Mouse (Mus musculus) forebrain, embryonic 10.5 days (tissue): ENCODE results near the gene Epn1. TPM values are rescaled to one million over a fixed set of nuclear protein-coding genes. Genes with fewer than 3 reads are reported as not detected.

Experiments used
- DNase-seq: peaks from one replicate; pipeline ENCODE4 v3.0.0-alpha.2; 2017; ENCODE audit warnings: low spot score; ENCODE audit errors: extremely low spot score
- H3K27ac ChIP-seq: fragments of 300-500 bp; sonication (generic); 2 replicates; pipeline ENCODE4 v1.5.1; 2016; ENCODE audit warnings: mild to moderate bottlenecking
- H3K27me3 ChIP-seq: fragments of 300-500 bp; sonication (generic); 2 replicates; pipeline ENCODE4 v1.6.1; 2016; ENCODE audit warnings: mild to moderate bottlenecking; ENCODE audit not compliant: poor library complexity, severe bottlenecking
- H3K36me3 ChIP-seq: fragments of 300-500 bp; sonication (generic); replicated peaks from 2 replicates; pipeline ENCODE4 v1.6.1; 2016; ENCODE audit warnings: mild to moderate bottlenecking, moderate library complexity
- H3K4me1 ChIP-seq: fragments of 300-500 bp; sonication (generic); 2 replicates; pipeline ENCODE4 v1.6.1; 2016
- H3K4me3 ChIP-seq: fragments of 300-500 bp; sonication (generic); 2 replicates; pipeline ENCODE4 v1.5.1; 2016; ENCODE audit warnings: mild to moderate bottlenecking, moderate library complexity
- H3K9me3 ChIP-seq: fragments of 300-500 bp; sonication (generic); 2 replicates; pipeline ENCODE4 v1.6.1; 2016; ENCODE audit warnings: mild to moderate bottlenecking, moderate library complexity
- WGBS: fragments of 180-500 bp; shearing (Covaris S2); methylation state at CpG from one replicate; pipeline ENCODE4 v1.1.7; 2016; 5-methylcytosine and 5-hydroxymethylcytosine counted together
- polyA plus RNA-seq: library from polyadenylated mRNA; unstranded; fragments of >200 nt; fragmentation: Nextera tagmentation; extraction: Ambion mirVana; gene quantifications from 2 replicates; pipeline ENCODE4 v1.2.1, GENCODE M21; 2016

Gene Epn1
- 53.5 and 54.6 TPM in 2 replicates for polyA plus RNA-seq

GRCm38 (mm10) chr7:5080010-5080751 is at the start of gene Epn1:
TSS of gene Epn1 (plus strand) at chr7:5080235.
- peaks cover 17% of the 10 kb centered on the region for H3K4me1 ChIP-seq
- H3K36me3 ChIP-seq, result peaks cover 75% of the 10 kb centered on the region
- H3K27me3 ChIP-seq, result no peaks in the 10 kb centered on the region
- DNase-seq, result peak; percentile 97
- no peaks in the 10 kb centered on the region for H3K9me3 ChIP-seq
- H3K4me3 ChIP-seq, result peak within 1 kb of the TSS; percentile 98
- WGBS, result under 1% methylated on average over 81 of the region's 81 CpGs
- peak within 1 kb of the TSS; percentile 94 for H3K27ac ChIP-seq

GRCm38 (mm10) chr7:5030554-5031275 is 49.3 kb upstream of the Epn1 start:
- H3K27ac ChIP-seq, result no peak overlapping the region
- H3K9me3 ChIP-seq, result peaks cover 69% of the 10 kb centered on the region
- WGBS, result 83% methylated on average over 63 of the region's 63 CpGs
- peaks cover 98% of the 10 kb centered on the region for H3K36me3 ChIP-seq
- H3K4me1 ChIP-seq, result no peaks in the 10 kb centered on the region
- no peak for DNase-seq
- H3K4me3 ChIP-seq, result peak overlapping the region; percentile 20; the same call in 1 of the 2 replicates
- no peaks in the 10 kb centered on the region for H3K27me3 ChIP-seq

GRCm38 (mm10) chr7:5031496-5031895 is 48.5 kb upstream of the Epn1 start:
- Histone ChIP-seq H3K9me3 (peaks cover 75% of the 10 kb centered on the region), H3K36me3 (peaks cover 98% of the 10 kb centered on the region), H3K4me1 (no peaks in the 10 kb centered on the region), H3K4me3 (peak overlapping the region; percentile 20; the same call in 1 of the 2 replicates), H3K27me3 (no peaks in the 10 kb centered on the region), H3K27ac (no peak overlapping the region)
- 78% methylated on average over 46 of the region's 46 CpGs for WGBS
- no peak for DNase-seq

- H3K27ac ChIP-seq, result no peak within 1 kb of the TSS
- H3K9me3 ChIP-seq, result peaks cover 71% of the 10 kb centered on the region
- no peak within 1 kb of the TSS for H3K4me3 ChIP-seq
- WGBS, result 91% methylated on average over 3 of the region's 3 CpGs
- no peak for DNase-seq
- H3K27me3 ChIP-seq, result no peaks in the 10 kb centered on the region
- peaks cover 14% of the 10 kb centered on the region for H3K4me1 ChIP-seq
- H3K36me3 ChIP-seq, result peaks cover 77% of the 10 kb centered on the region
These were observed 46.2 kb upstream of the Epn1 start, which contains the start of gene 4632433K11Rik for GRCm38 (mm10) chr7:5033818-5034217. TSS of gene 4632433K11Rik (plus strand) at chr7:5034118.

- 94% methylated on average over 17 of the region's 17 CpGs for WGBS
- Histone ChIP-seq H3K4me3 (no peak overlapping the region), H3K27me3 (no peaks in the 10 kb centered on the region), H3K4me1 (peaks cover 21% of the 10 kb centered on the region), H3K36me3 (peaks cover 63% of the 10 kb centered on the region), H3K9me3 (peaks cover 53% of the 10 kb centered on the region), H3K27ac (no peak overlapping the region)
- DNase-seq, result no peak
These were observed 44.4 kb upstream of the Epn1 start for GRCm38 (mm10) chr7:5035628-5036027.

GRCm38 (mm10) chr7:5036136-5036535 is 43.9 kb upstream of the Epn1 start:
- Histone ChIP-seq H3K27me3 (no peaks in the 10 kb centered on the region), H3K36me3 (peaks cover 61% of the 10 kb centered on the region), H3K27ac (no peak overlapping the region), H3K9me3 (peaks cover 47% of the 10 kb centered on the region), H3K4me1 (peaks cover 21% of the 10 kb centered on the region), H3K4me3 (no peak overlapping the region)
- no peak for DNase-seq
- 90% methylated on average over 9 of the region's 9 CpGs for WGBS

GRCm38 (mm10) chr7:5037026-5037425 is 43.0 kb upstream of the Epn1 start:
- no peak overlapping the region for H3K27ac ChIP-seq
- no peaks in the 10 kb centered on the region for H3K27me3 ChIP-seq
- H3K4me3 ChIP-seq, result peak overlapping the region; percentile 76; the same call in 1 of the 2 replicates
- peaks cover 58% of the 10 kb centered on the region for H3K36me3 ChIP-seq
- DNase-seq, result no peak
- WGBS, result 94% methylated on average over 7 of the region's 7 CpGs
- H3K4me1 ChIP-seq, result peaks cover 21% of the 10 kb centered on the region
- H3K9me3 ChIP-seq, result peaks cover 39% of the 10 kb centered on the region

GRCm38 (mm10) chr7:5037467-5037866 is 42.6 kb upstream of the Epn1 start:
- DNase-seq, result no peak
- peaks cover 53% of the 10 kb centered on the region for H3K36me3 ChIP-seq

GRCm38 (mm10) chr7:5038109-5038732 is 41.8 kb upstream of the Epn1 start, which contains the start of gene Zfp784:
TSS of gene Zfp784 (minus strand) at chr7:5038446.
- Histone ChIP-seq H3K4me1 (peaks cover 21% of the 10 kb centered on the region), H3K36me3 (peaks cover 46% of the 10 kb centered on the region), H3K4me3 (peak within 1 kb of the TSS; percentile 76), H3K9me3 (peaks cover 29% of the 10 kb centered on the region), H3K27ac (peak within 1 kb of the TSS; percentile 98), H3K27me3 (no peaks in the 10 kb centered on the region)
- WGBS, result under 1% methylated on average over 48 of the region's 48 CpGs
- peak; percentile 90 for DNase-seq

More at GRCm38 (mm10) chr7:5037467-5037866, 42.6 kb upstream of the Epn1 start:
- H3K27ac ChIP-seq, result peak overlapping the region; percentile 98; the same call in 1 of the 2 replicates
- H3K4me3 ChIP-seq, result peak overlapping the region; percentile 76
- peaks cover 21% of the 10 kb centered on the region for H3K4me1 ChIP-seq
- no peaks in the 10 kb centered on the region for H3K27me3 ChIP-seq
- 88% methylated on average over 8 of the region's 8 CpGs for WGBS
- H3K9me3 ChIP-seq, result peaks cover 34% of the 10 kb centered on the region

- Histone ChIP-seq H3K27ac (peak overlapping the region; percentile 98), H3K36me3 (peaks cover 39% of the 10 kb centered on the region), H3K27me3 (no peaks in the 10 kb centered on the region), H3K4me3 (peak overlapping the region; percentile 76), H3K9me3 (peaks cover 22% of the 10 kb centered on the region), H3K4me1 (peaks cover 21% of the 10 kb centered on the region)
- WGBS, result 45% methylated on average over 5 of the region's 5 CpGs
- DNase-seq, result no peak
These were observed 41.1 kb upstream of the Epn1 start for GRCm38 (mm10) chr7:5038940-5039339.

GRCm38 (mm10) chr7:5044981-5045380 is 35.1 kb upstream of the Epn1 start:
- DNase-seq, result no peak
- WGBS, result 81% methylated on average over 2 of the region's 2 CpGs
- H3K4me1 ChIP-seq, result no peaks in the 10 kb centered on the region

GRCm38 (mm10) chr7:5046112-5046511 is 33.9 kb upstream of the Epn1 start:
- no peaks in the 10 kb centered on the region; the same call in 1 of the 2 replicates for H3K9me3 ChIP-seq
- peaks cover 6% of the 10 kb centered on the region for H3K36me3 ChIP-seq
- H3K4me3 ChIP-seq, result no peak overlapping the region
- 73% methylated on average over 2 of the region's 2 CpGs for WGBS
- peaks cover 12% of the 10 kb centered on the region for H3K27me3 ChIP-seq
- peaks cover 8% of the 10 kb centered on the region for H3K4me1 ChIP-seq
- DNase-seq, result no peak
- H3K27ac ChIP-seq, result no peak overlapping the region

More at GRCm38 (mm10) chr7:5044981-5045380, 35.1 kb upstream of the Epn1 start:
- H3K9me3 ChIP-seq, result no peaks in the 10 kb centered on the region; the same call in 1 of the 2 replicates
- peaks cover 13% of the 10 kb centered on the region for H3K36me3 ChIP-seq
- H3K27me3 ChIP-seq, result peaks cover 5% of the 10 kb centered on the region; the same call in 1 of the 2 replicates
- H3K27ac ChIP-seq, result no peak overlapping the region
- no peak overlapping the region for H3K4me3 ChIP-seq
